Mouse (Mus musculus) hindbrain, embryonic 15.5 days (tissue): ENCODE data around the gene Wbp1l. TPM values are rescaled to one million over a fixed set of nuclear protein-coding genes. Genes with fewer than 3 reads are reported as not detected.

ENCODE experiments used
- ATAC-seq: fragments of 200-750 bp; cut with Nextera tagmentation; 2 replicates; pipeline ENCODE4 v1.8.0; 2017; ENCODE audit warnings: low read depth, moderate number of reproducible peaks, moderate TSS enrichment; ENCODE audit not compliant: low FRiP score
- H3K27ac ChIP-seq: fragments of 300-500 bp; sonication (generic); replicated peaks from 2 replicates; pipeline ENCODE4 v1.5.1; 2015; ENCODE audit warnings: mild to moderate bottlenecking, inconsistent platforms
- H3K27me3 ChIP-seq: fragments of 300-500 bp; sonication (generic); 2 replicates; pipeline ENCODE4 v1.6.1; 2015; ENCODE audit warnings: control low read depth, inconsistent platforms
- H3K36me3 ChIP-seq: fragments of 300-500 bp; sonication (generic); 2 replicates; pipeline ENCODE4 v1.6.1; 2015; ENCODE audit warnings: control low read depth, inconsistent platforms
- H3K4me1 ChIP-seq: fragments of 300-500 bp; sonication (generic); replicated peaks from 2 replicates; pipeline ENCODE4 v1.6.1; 2015; ENCODE audit warnings: control low read depth, inconsistent platforms
- H3K4me2 ChIP-seq: fragments of 300-500 bp; sonication (generic); 2 replicates; pipeline ENCODE4 v1.6.1; 2015; ENCODE audit warnings: moderate library complexity, mild to moderate bottlenecking, inconsistent platforms
- H3K4me3 ChIP-seq: fragments of 300-500 bp; sonication (generic); 2 replicates; pipeline ENCODE4 v1.5.1; 2015; ENCODE audit warnings: mild to moderate bottlenecking, inconsistent platforms
- H3K9ac ChIP-seq: fragments of 300-500 bp; sonication (generic); 2 replicates; pipeline ENCODE4 v1.6.1; 2015; ENCODE audit warnings: inconsistent platforms
- H3K9me3 ChIP-seq: fragments of 300-500 bp; sonication (generic); 2 replicates; pipeline ENCODE4 v1.6.1; 2016; ENCODE audit warnings: control low read depth, inconsistent platforms
- WGBS: fragments of 180-500 bp; shearing (Covaris S2); methylation state at CpG from one replicate; pipeline ENCODE4 v1.1.7; 2015; 5-methylcytosine and 5-hydroxymethylcytosine counted together
- polyA plus RNA-seq: library from polyadenylated mRNA; unstranded; fragments of >200 nt; fragmentation: Nextera tagmentation; extraction: Ambion mirVana; gene quantifications from 2 replicates; pipeline ENCODE4 v1.2.1, GENCODE M21; 2015

Wbp1l gene
- polyA plus RNA-seq, 1 experiment from 2014 or later = 41.1 TPM

GRCm38 (mm10) chr19:46622659-46623193, 23.8 kb downstream of the Wbp1l start:
- Histone ChIP-seq H3K27ac (0 out of 2 replicates have a peak overlapping the region, but pooled peaks have one; percentile 1), H3K36me3 (no peaks in the 10 kb centered on the region), H3K27me3 (no peaks in the 10 kb centered on the region), H3K9ac (no peak overlapping the region), H3K4me2 (peak overlapping the region; percentile 43), H3K4me3 (no peak overlapping the region), H3K4me1 (peaks cover 69% of the 10 kb centered on the region), H3K9me3 (no peaks in the 10 kb centered on the region)
- 33% methylated on average over 12 of the region's 12 CpGs for WGBS
- ATAC-seq = no peak

DNA sequence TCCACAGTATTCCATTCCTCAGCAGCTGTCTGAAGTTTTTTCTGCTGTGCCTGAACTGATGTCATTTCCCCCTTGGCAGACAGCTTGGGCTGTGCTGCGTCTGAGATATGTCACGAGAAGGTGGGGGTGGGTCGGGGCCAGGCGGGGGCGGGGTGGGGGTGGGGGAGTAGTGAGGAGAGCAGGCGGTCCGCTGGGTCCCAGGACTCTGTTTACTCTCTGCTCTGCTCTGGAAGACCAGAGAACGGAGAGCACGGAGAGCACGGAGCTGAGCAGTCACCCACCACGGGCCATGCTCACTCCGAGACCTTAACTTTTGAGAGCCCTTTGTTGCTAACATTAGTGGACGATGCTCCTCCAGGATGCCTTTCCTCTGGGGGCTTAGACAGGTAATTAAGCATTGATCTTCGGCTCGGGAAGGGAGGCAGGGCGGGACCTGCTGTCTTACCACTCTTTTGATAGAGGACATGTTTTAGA, 24.3 kb downstream of the Wbp1l start:
- Histone ChIP-seq H3K4me3 (0 out of 2 replicates have a peak overlapping the region, but pooled peaks have one; percentile 1), H3K27me3 (no peaks in the 10 kb centered on the region), H3K27ac (0 out of 2 replicates have a peak overlapping the region, but pooled peaks have one; percentile 38), H3K4me1 (peaks cover 66% of the 10 kb centered on the region), H3K4me2 (peak overlapping the region; percentile 43), H3K36me3 (no peaks in the 10 kb centered on the region), H3K9me3 (no peaks in the 10 kb centered on the region), H3K9ac (no peak overlapping the region; the same call in 1 of the 2 replicates)
- ATAC-seq = peak; percentile 43; the same call in 1 of the 2 replicates
- 4% methylated on average over 15 of the region's 16 CpGs for WGBS

DNA sequence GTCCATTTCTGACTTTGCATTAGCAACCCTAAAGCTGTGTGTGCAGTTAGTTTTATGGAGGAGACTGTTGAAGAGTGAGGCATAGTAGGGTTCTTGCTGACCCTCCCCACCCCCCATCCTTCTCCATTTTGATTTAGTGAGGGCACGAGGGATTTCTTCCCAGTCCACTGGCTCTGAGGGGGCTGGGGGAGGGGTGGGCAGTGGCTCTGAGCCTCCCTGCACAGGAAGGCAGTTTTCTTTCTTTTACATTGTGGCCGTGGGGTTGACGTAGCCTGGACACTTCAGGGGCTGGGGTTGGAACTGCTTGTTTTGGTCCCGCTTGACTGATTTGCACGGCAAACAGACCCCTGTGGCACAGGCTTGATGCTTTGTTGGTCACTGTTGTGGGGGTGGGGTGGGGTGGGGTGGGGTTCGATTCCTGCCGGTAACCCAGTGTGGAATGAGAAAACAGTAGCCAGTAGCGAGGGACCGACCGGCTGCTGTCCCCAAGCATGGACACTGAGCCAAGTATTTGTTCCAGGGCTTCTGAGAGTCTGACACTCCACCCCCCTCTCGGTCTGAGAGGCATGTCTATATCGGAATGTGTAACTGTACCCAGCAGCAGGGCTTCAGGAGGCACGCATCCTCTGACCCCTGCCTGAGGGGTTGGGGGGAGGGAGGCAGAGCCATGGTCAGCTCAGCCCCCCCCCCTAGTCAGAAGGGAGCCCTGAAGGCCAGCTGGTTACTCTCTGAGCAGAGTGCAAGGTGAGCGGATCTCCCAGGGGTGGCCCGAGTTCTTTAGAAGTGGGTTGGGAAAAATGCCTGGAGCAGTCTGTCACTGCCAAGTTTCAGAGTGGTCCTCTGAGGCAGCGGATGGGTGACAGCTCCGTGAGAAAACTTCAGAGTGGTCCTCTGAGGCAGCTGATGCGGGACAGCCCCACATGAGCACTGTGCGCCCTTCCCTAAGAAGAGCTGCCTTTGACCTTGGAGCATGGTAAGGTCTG, 25.2 kb downstream of the Wbp1l start:
- Histone ChIP-seq H3K4me3 (0 out of 2 replicates have a peak overlapping the region, but pooled peaks have one; percentile 1), H3K36me3 (no peaks in the 10 kb centered on the region), H3K4me2 (peak overlapping the region; percentile 43), H3K27ac (peak overlapping the region; percentile 43), H3K9me3 (no peaks in the 10 kb centered on the region), H3K4me1 (peaks cover 58% of the 10 kb centered on the region), H3K27me3 (no peaks in the 10 kb centered on the region), H3K9ac (no peak overlapping the region)
- peak; percentile 49 for ATAC-seq
- 16% methylated on average over 19 of the region's 19 CpGs for WGBS

DNA sequence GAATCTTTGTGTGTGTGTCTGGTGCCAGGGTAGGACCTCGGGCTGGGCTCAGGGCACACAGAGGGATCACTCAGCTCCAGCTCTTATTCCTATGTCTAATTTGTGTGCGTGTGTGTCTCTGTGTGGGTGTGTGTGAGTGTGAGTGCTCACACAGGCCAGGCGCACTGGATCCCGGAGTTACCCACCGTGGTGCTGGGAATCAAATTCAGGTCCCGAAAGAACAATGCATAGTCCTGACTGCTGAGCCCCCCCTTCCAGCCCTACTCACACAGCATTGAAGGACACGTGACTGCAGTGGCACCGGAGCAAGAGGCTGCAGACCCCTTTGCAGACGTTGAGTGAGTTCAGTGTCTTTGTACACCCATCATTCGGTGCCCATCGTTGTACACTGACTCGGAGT, 26.1 kb downstream of the Wbp1l start:
- H3K4me2 ChIP-seq = no peak overlapping the region
- ATAC-seq = no peak
- H3K4me3 ChIP-seq = no peak overlapping the region
- H3K27me3 ChIP-seq = no peaks in the 10 kb centered on the region
- H3K27ac ChIP-seq = no peak overlapping the region
- no peaks in the 10 kb centered on the region for H3K9me3 ChIP-seq
- peaks cover 49% of the 10 kb centered on the region for H3K4me1 ChIP-seq
- H3K9ac ChIP-seq = no peak overlapping the region
- 91% methylated on average over 12 of the region's 12 CpGs for WGBS
- H3K36me3 ChIP-seq = no peaks in the 10 kb centered on the region

GRCm38 (mm10) chr19:46625519-46625918, 26.6 kb downstream of the Wbp1l start:
- Histone ChIP-seq H3K36me3 (no peaks in the 10 kb centered on the region), H3K4me3 (no peak overlapping the region), H3K9ac (no peak overlapping the region), H3K27me3 (no peaks in the 10 kb centered on the region), H3K4me2 (no peak overlapping the region), H3K4me1 (peaks cover 44% of the 10 kb centered on the region), H3K27ac (no peak overlapping the region), H3K9me3 (no peaks in the 10 kb centered on the region)
- 68% methylated on average over 10 of the region's 10 CpGs for WGBS
- ATAC-seq = no peak

GRCm38 (mm10) chr19:46628403-46628802, 29.5 kb downstream of the Wbp1l start:
- no peaks in the 10 kb centered on the region for H3K9me3 ChIP-seq
- H3K9ac ChIP-seq = no peak overlapping the region
- H3K27ac ChIP-seq = no peak overlapping the region
- H3K4me2 ChIP-seq = no peak overlapping the region
- 86% methylated on average over 10 of the region's 10 CpGs for WGBS
- no peak overlapping the region for H3K4me3 ChIP-seq
- ATAC-seq = no peak
- H3K27me3 ChIP-seq = no peaks in the 10 kb centered on the region
- H3K36me3 ChIP-seq = no peaks in the 10 kb centered on the region
- peaks cover 15% of the 10 kb centered on the region for H3K4me1 ChIP-seq

DNA sequence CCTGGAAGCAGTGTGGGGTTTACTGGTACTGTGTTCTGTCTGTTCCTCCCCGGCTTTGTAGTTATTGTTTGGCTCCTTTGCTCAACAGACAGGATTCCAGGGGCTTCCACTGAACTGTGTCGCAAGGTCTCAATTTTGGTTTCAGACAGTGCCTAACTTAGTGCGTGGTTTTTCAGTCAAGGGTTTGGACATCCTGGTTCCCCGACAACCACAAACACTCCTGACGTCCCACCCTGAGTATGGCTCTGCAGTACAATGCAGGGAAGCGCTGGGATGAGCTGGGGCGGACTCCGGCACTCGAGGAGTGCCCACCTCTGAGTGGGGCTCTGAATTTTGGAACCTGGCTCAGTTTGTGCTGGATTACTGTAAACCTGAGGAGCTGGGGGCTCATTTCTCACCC, 30.9 kb downstream of the Wbp1l start:
- no peak overlapping the region for H3K9ac ChIP-seq
- H3K9me3 ChIP-seq = no peaks in the 10 kb centered on the region
- H3K27ac ChIP-seq = no peak overlapping the region
- H3K4me3 ChIP-seq = no peak overlapping the region
- no peak overlapping the region for H3K4me2 ChIP-seq
- 77% methylated on average over 9 of the region's 9 CpGs for WGBS
- no peaks in the 10 kb centered on the region for H3K27me3 ChIP-seq
- no peak for ATAC-seq
- no peaks in the 10 kb centered on the region for H3K36me3 ChIP-seq
- H3K4me1 ChIP-seq = peaks cover under 1% of the 10 kb centered on the region; the same call in 1 of the 2 replicates

- WGBS = 89% methylated on average over 9 of the region's 9 CpGs
Observed at GRCm38 (mm10) chr19:46631637-46632036, 32.8 kb downstream of the Wbp1l start.

GRCm38 (mm10) chr19:46635766-46636165, 36.9 kb downstream of the Wbp1l start:
- H3K4me3 ChIP-seq = no peak overlapping the region
- H3K4me2 ChIP-seq = no peak overlapping the region
- H3K36me3 ChIP-seq = peaks cover 3% of the 10 kb centered on the region; the same call in 1 of the 2 replicates
- H3K9ac ChIP-seq = no peak overlapping the region
- no peaks in the 10 kb centered on the region for H3K27me3 ChIP-seq
- 62% methylated on average over 9 of the region's 9 CpGs for WGBS
- H3K9me3 ChIP-seq = no peaks in the 10 kb centered on the region
- no peak overlapping the region for H3K27ac ChIP-seq
- no peak for ATAC-seq
- peaks cover 11% of the 10 kb centered on the region for H3K4me1 ChIP-seq

More at GRCm38 (mm10) chr19:46631637-46632036, 32.8 kb downstream of the Wbp1l start:
- H3K4me2 ChIP-seq = no peak overlapping the region
- no peak overlapping the region for H3K27ac ChIP-seq
- ATAC-seq = no peak
- H3K27me3 ChIP-seq = no peaks in the 10 kb centered on the region
- H3K9ac ChIP-seq = no peak overlapping the region
- H3K36me3 ChIP-seq = no peaks in the 10 kb centered on the region
- no peaks in the 10 kb centered on the region for H3K9me3 ChIP-seq
- H3K4me1 ChIP-seq = 0 out of 2 replicates have a peak, but pooled peaks cover 3% of the 10 kb centered on the region
- no peak overlapping the region for H3K4me3 ChIP-seq

DNA sequence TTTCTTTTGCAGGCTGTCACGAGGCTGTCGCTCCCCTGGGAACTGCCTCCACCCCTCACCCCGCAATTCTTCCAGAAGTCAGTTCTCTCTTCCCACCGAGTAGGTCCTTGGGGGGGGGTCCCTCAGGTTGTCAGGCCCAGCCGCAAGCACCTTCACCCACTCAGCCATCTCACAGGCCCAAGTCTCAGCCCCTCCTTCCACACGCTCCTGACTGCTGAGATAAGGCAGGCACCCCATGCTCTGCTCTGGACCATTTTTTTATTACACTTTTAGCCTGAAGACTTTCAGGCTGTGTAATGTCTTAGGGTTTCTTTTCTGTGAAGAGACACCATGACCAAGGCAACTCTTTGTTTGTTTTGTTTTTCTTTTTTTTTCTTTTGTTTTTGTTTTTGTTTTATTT, 38.7 kb downstream of the Wbp1l start:
- Histone ChIP-seq H3K36me3 (peaks cover 3% of the 10 kb centered on the region; the same call in 1 of the 2 replicates), H3K27ac (no peak overlapping the region), H3K4me3 (no peak overlapping the region), H3K4me1 (peaks cover 27% of the 10 kb centered on the region), H3K27me3 (no peaks in the 10 kb centered on the region), H3K9ac (no peak overlapping the region), H3K9me3 (no peaks in the 10 kb centered on the region), H3K4me2 (no peak overlapping the region)
- WGBS = 74% methylated on average over 6 of the region's 6 CpGs
- no peak for ATAC-seq

GRCm38 (mm10) chr19:46639053-46639452, 40.2 kb downstream of the Wbp1l start:
- H3K9ac ChIP-seq = no peak overlapping the region
- no peak overlapping the region for H3K4me2 ChIP-seq
- H3K36me3 ChIP-seq = peaks cover 3% of the 10 kb centered on the region; the same call in 1 of the 2 replicates
- peaks cover 42% of the 10 kb centered on the region for H3K4me1 ChIP-seq
- ATAC-seq = no peak
- H3K4me3 ChIP-seq = no peak overlapping the region
- H3K27me3 ChIP-seq = no peaks in the 10 kb centered on the region
- no peaks in the 10 kb centered on the region for H3K9me3 ChIP-seq
- H3K27ac ChIP-seq = no peak overlapping the region

- ATAC-seq = no peak
- H3K9ac ChIP-seq = no peak overlapping the region
- H3K4me1 ChIP-seq = peaks cover 46% of the 10 kb centered on the region
- H3K27ac ChIP-seq = no peak overlapping the region
- H3K9me3 ChIP-seq = no peaks in the 10 kb centered on the region
- WGBS = 91% methylated on average over 14 of the region's 14 CpGs
- H3K4me3 ChIP-seq = no peak overlapping the region
- H3K27me3 ChIP-seq = no peaks in the 10 kb centered on the region
- H3K36me3 ChIP-seq = peaks cover 3% of the 10 kb centered on the region; the same call in 1 of the 2 replicates
- no peak overlapping the region for H3K4me2 ChIP-seq
Observed at GRCm38 (mm10) chr19:46639496-46639895, 40.6 kb downstream of the Wbp1l start.
